Mouse (Mus musculus): ENCODE measurements around the gene Epp13. TPM values are rescaled to one million over a fixed set of nuclear protein-coding genes. Genes with fewer than 3 reads are reported as not detected.
"Not testable (repeated sequence)": the region's sequence is repeated elsewhere in the genome, so short reads cannot be mapped to it uniquely, and the experiment has no call there.

Gene Epp13
- total and polyA plus RNA-seq, 3 experiments = not detected

GRCm38 (mm10) chr7:6258232-6259220, 6.0 kb downstream of the Epp13 start:
- TF ChIP-seq CTCF (IDR thresholded peaks at IDR 0.05) (no peak), POLR2A (IDR thresholded peaks at IDR 0.05; ENCODE audit: insufficient read depth, low read depth, low read length) (no peak), EP300 (IDR thresholded peaks at IDR 0.05; ENCODE audit: insufficient read depth, low read depth, low read length) (no peak)
- no peak for DNase-seq
- no peaks in the 10 kb centered on the region for H3K36me3 ChIP-seq (ENCODE audit: control insufficient read depth, insufficient read depth, low read length)
- no peaks in the 10 kb centered on the region for H3K4me1 ChIP-seq (ENCODE audit: control insufficient read depth, insufficient read depth, low read length)
- H3K79me2 ChIP-seq (replicated peaks; ENCODE audit: control insufficient read depth, insufficient read depth, low read length) = no peaks in the 10 kb centered on the region
- 40% methylated on average over 16 of the region's 16 CpGs for WGBS
- H3K27me3 ChIP-seq (ENCODE audit: control insufficient read depth, insufficient read depth, low read length) = no peaks in the 10 kb centered on the region
- no peak overlapping the region for H3K27ac ChIP-seq
- H3K4me3 ChIP-seq = no peak overlapping the region
- intact Hi-C loops (cut with DNase I) = no loop called here
- no peak overlapping the region for H3K9ac ChIP-seq (ENCODE audit: low read depth, low read length)

GRCm38 (mm10) chr7:6260004-6260403, 7.5 kb downstream of the Epp13 start:
- H3K27me3 ChIP-seq (ENCODE audit: control insufficient read depth, insufficient read depth, low read length); intact Hi-C loops (cut with DNase I); DNase-seq; H3K79me2 ChIP-seq (replicated peaks; ENCODE audit: control insufficient read depth, insufficient read depth, low read length); H3K36me3 ChIP-seq (ENCODE audit: control insufficient read depth, insufficient read depth, low read length); H3K27ac ChIP-seq; H3K4me3 ChIP-seq; H3K9ac ChIP-seq (ENCODE audit: low read depth, low read length); H3K4me1 ChIP-seq (ENCODE audit: control insufficient read depth, insufficient read depth, low read length): not testable (repeated sequence)
- 61% methylated on average over 2 of the region's 2 CpGs for WGBS

GRCm38 (mm10) chr7:6262120-6262519, 9.6 kb downstream of the Epp13 start:
- TF ChIP-seq EP300 (IDR thresholded peaks at IDR 0.05; ENCODE audit: insufficient read depth, low read depth, low read length) (no peak), CTCF (IDR thresholded peaks at IDR 0.05) (no peak), POLR2A (IDR thresholded peaks at IDR 0.05; ENCODE audit: insufficient read depth, low read depth, low read length) (no peak)

GRCm38 (mm10) chr7:6262984-6263383, 10.5 kb downstream of the Epp13 start:
- no peaks in the 10 kb centered on the region for H3K27me3 ChIP-seq (ENCODE audit: control insufficient read depth, insufficient read depth, low read length)
- 67% methylated on average over 4 of the region's 4 CpGs for WGBS
- no peaks in the 10 kb centered on the region for H3K4me1 ChIP-seq (ENCODE audit: control insufficient read depth, insufficient read depth, low read length)
- no peaks in the 10 kb centered on the region for H3K79me2 ChIP-seq (replicated peaks; ENCODE audit: control insufficient read depth, insufficient read depth, low read length)
- intact Hi-C loops (cut with DNase I) = no loop called here
- H3K36me3 ChIP-seq (ENCODE audit: control insufficient read depth, insufficient read depth, low read length) = no peaks in the 10 kb centered on the region
- no peak overlapping the region for H3K9ac ChIP-seq (ENCODE audit: low read depth, low read length)
- no peak for TF ChIP-seq POLR2A (IDR thresholded peaks at IDR 0.05; ENCODE audit: insufficient read depth, low read depth, low read length)
- no peak for TF ChIP-seq EP300 (IDR thresholded peaks at IDR 0.05; ENCODE audit: insufficient read depth, low read depth, low read length)
- no peak for TF ChIP-seq CTCF (IDR thresholded peaks at IDR 0.05)
- DNase-seq = no peak
- no peak overlapping the region for H3K4me3 ChIP-seq
- no peak overlapping the region for H3K27ac ChIP-seq

More at GRCm38 (mm10) chr7:6262120-6262519, 9.6 kb downstream of the Epp13 start:
- Histone ChIP-seq H3K27me3 (ENCODE audit: control insufficient read depth, insufficient read depth, low read length) (no peaks in the 10 kb centered on the region), H3K4me1 (ENCODE audit: control insufficient read depth, insufficient read depth, low read length) (no peaks in the 10 kb centered on the region), H3K79me2 (replicated peaks; ENCODE audit: control insufficient read depth, insufficient read depth, low read length) (no peaks in the 10 kb centered on the region), H3K36me3 (ENCODE audit: control insufficient read depth, insufficient read depth, low read length) (no peaks in the 10 kb centered on the region), H3K9ac (ENCODE audit: low read depth, low read length) (no peak overlapping the region), H3K27ac (no peak overlapping the region), H3K4me3 (no peak overlapping the region)
- WGBS = 82% methylated on average over 3 of the region's 3 CpGs
- intact Hi-C loops (cut with DNase I) = no loop called here
- DNase-seq = no peak

DNA sequence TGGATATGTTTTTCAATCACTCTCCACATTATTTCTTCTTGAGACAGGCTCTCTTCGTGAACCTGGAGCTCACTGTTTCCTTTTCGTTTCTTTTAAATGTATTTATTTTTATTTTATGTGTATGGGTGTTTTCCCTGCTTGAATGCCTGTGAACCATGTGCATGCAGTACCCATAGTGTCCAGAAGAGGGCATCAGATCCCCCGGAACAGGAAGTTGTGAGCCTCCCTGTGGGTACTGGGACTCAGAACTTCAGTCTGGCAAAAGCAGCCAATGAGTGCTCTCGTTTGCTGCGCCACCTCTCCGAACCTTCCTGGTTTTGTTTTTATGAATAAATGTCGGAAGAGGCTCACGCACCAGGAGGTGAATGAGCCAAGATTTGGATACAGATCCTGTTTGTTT, 13.2 kb downstream of the Epp13 start:
- Histone ChIP-seq H3K4me1 (ENCODE audit: control insufficient read depth, insufficient read depth, low read length) (no peaks in the 10 kb centered on the region), H3K36me3 (ENCODE audit: control insufficient read depth, insufficient read depth, low read length) (no peaks in the 10 kb centered on the region), H3K27me3 (ENCODE audit: control insufficient read depth, insufficient read depth, low read length) (no peaks in the 10 kb centered on the region), H3K27ac (no peak overlapping the region), H3K9ac (ENCODE audit: low read depth, low read length) (no peak overlapping the region), H3K4me3 (no peak overlapping the region), H3K79me2 (replicated peaks; ENCODE audit: control insufficient read depth, insufficient read depth, low read length) (no peaks in the 10 kb centered on the region)
- intact Hi-C loops (cut with DNase I) = no loop called here
- whole genome bisulfite sequencing = 62% methylated on average over 8 of the region's 8 CpGs
- no peak for DNase-seq
- no peak for TF ChIP-seq EP300 (IDR thresholded peaks at IDR 0.05; ENCODE audit: insufficient read depth, low read depth, low read length)
- TF ChIP-seq POLR2A (IDR thresholded peaks at IDR 0.05; ENCODE audit: insufficient read depth, low read depth, low read length) = no peak
- peak; percentile 60 for TF ChIP-seq CTCF (IDR thresholded peaks at IDR 0.05)

DNA sequence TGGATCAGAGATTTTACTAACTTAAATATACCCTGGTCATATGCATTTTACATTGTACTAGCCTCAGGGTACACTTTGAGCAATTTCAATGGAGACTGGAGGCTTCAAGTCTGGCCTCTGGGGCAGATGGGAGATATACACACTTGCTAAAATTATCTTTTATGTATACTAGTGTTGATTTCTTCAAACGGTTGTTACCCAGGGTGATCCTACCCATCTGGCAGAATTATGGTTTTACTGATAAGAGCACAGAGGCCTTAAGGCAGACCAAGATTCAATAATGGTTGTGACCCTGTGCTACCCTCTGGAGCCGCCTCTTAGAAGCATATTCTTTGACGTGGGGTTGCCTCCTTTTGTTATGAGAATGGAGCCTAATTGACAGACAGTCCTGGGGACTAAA, 25.4 kb downstream of the Epp13 start:
- H3K36me3 ChIP-seq (ENCODE audit: control insufficient read depth, insufficient read depth, low read length) = no peaks in the 10 kb centered on the region
- TF ChIP-seq CTCF (IDR thresholded peaks at IDR 0.05) (no peak), POLR2A (IDR thresholded peaks at IDR 0.05; ENCODE audit: insufficient read depth, low read depth, low read length) (no peak), EP300 (IDR thresholded peaks at IDR 0.05; ENCODE audit: insufficient read depth, low read depth, low read length) (no peak)
- 37% methylated on average over 3 of the region's 3 CpGs for WGBS
- DNase-seq = no peak
- no peak overlapping the region for H3K4me3 ChIP-seq
- intact Hi-C loops (cut with DNase I) = no loop called here
- no peak overlapping the region for H3K9ac ChIP-seq (ENCODE audit: low read depth, low read length)
- no peak overlapping the region for H3K27ac ChIP-seq
- no peaks in the 10 kb centered on the region for H3K27me3 ChIP-seq (ENCODE audit: control insufficient read depth, insufficient read depth, low read length)
- peaks cover under 1% of the 10 kb centered on the region for H3K4me1 ChIP-seq (ENCODE audit: control insufficient read depth, insufficient read depth, low read length)
- H3K79me2 ChIP-seq (replicated peaks; ENCODE audit: control insufficient read depth, insufficient read depth, low read length) = no peaks in the 10 kb centered on the region
